Mouse (Mus musculus) intestine, embryonic 14.5 days (tissue): ENCODE data around the gene Shroom2. TPM values are rescaled to one million over a fixed set of nuclear protein-coding genes. Genes with fewer than 3 reads are reported as not detected.
"Not testable (repeated sequence)": the region's sequence is repeated elsewhere in the genome, so short reads cannot be mapped to it uniquely, and the experiment has no call there.

ENCODE experiments used
- ATAC-seq: fragments of 200-750 bp; cut with Nextera tagmentation; replicated peaks from 2 replicates; pipeline ENCODE4 v1.8.0; 2017; ENCODE audit warnings: low read depth, moderate number of reproducible peaks, moderate TSS enrichment, moderate library complexity; ENCODE audit not compliant: low FRiP score, low TSS enrichment
- DNase-seq: peaks from one replicate; pipeline ENCODE4 v3.0.0-alpha.2; 2018; ENCODE audit warnings: low spot score
- H3K27ac ChIP-seq: fragments of 300-500 bp; sonication (generic); 2 replicates; pipeline ENCODE4 v1.5.1; 2014; ENCODE audit warnings: low read depth, mild to moderate bottlenecking, control low read depth
- H3K27me3 ChIP-seq: fragments of 300-500 bp; sonication (generic); replicated peaks from 2 replicates; pipeline ENCODE4 v1.6.1; 2014; ENCODE audit warnings: low read length, control low read depth; ENCODE audit not compliant: control insufficient read depth, insufficient read depth
- H3K36me3 ChIP-seq: fragments of 300-500 bp; sonication (generic); 2 replicates; pipeline ENCODE4 v1.6.1; 2014; ENCODE audit warnings: low read length, control low read depth; ENCODE audit not compliant: control insufficient read depth, insufficient read depth
- H3K4me1 ChIP-seq: fragments of 300-500 bp; sonication (generic); replicated peaks from 2 replicates; pipeline ENCODE4 v1.6.1; 2014; ENCODE audit warnings: low read length, control low read depth, mixed read lengths; ENCODE audit not compliant: control insufficient read depth, insufficient read depth
- H3K4me2 ChIP-seq: fragments of 300-500 bp; sonication (generic); 2 replicates; pipeline ENCODE4 v1.6.1; 2014; ENCODE audit warnings: low read length
- H3K4me3 ChIP-seq: fragments of 300-500 bp; sonication (generic); 2 replicates; pipeline ENCODE4 v1.5.1; 2014; ENCODE audit warnings: low read depth, low read length, control low read depth, mixed read lengths
- H3K9ac ChIP-seq: fragments of 300-500 bp; sonication (generic); 2 replicates; pipeline ENCODE4 v1.6.1; 2014; ENCODE audit warnings: mild to moderate bottlenecking, low read length
- H3K9me3 ChIP-seq: fragments of 300-500 bp; sonication (generic); 2 replicates; pipeline ENCODE4 v1.6.1; 2016; ENCODE audit warnings: low read length, control low read depth; ENCODE audit not compliant: control insufficient read depth
- WGBS: fragments of 180-500 bp; shearing (Covaris S2); extraction: QIAGEN DNeasy Blood & Tissue Kit; methylation state at CpG from one replicate; pipeline ENCODE4 v1.1.7; 2014; 5-methylcytosine and 5-hydroxymethylcytosine counted together
- polyA plus RNA-seq: library from polyadenylated mRNA; unstranded; fragments of >200 nt; fragmentation: Nextera tagmentation; extraction: Ambion mirVana; gene quantifications from 2 replicates; pipeline ENCODE4 v1.2.1, GENCODE M21; 2014

Shroom2 gene
- polyA plus RNA-seq, 1 experiment from 2014 or later, result 8.7 TPM

- H3K4me1 ChIP-seq, result no peaks in the 10 kb centered on the region
- DNase-seq (no peak), ATAC-seq (no peak)
- no peak overlapping the region for H3K4me3 ChIP-seq
- 0 out of 2 replicates have a peak, but pooled peaks cover 12% of the 10 kb centered on the region for H3K27me3 ChIP-seq
- H3K36me3 ChIP-seq, result no peaks in the 10 kb centered on the region
- no peak overlapping the region for H3K9ac ChIP-seq
- no peaks in the 10 kb centered on the region for H3K9me3 ChIP-seq
- H3K27ac ChIP-seq, result no peak overlapping the region
- H3K4me2 ChIP-seq, result no peak overlapping the region
These were observed 34.0 kb downstream of the Shroom2 start for GRCm38 (mm10) chrX:152735283-152735682.

GRCm38 (mm10) chrX:152716693-152717092, 52.6 kb downstream of the Shroom2 start:
- Histone ChIP-seq H3K4me2 (no peak overlapping the region), H3K9me3 (no peaks in the 10 kb centered on the region), H3K27me3 (no peaks in the 10 kb centered on the region), H3K36me3 (no peaks in the 10 kb centered on the region), H3K4me3 (no peak overlapping the region), H3K4me1 (no peaks in the 10 kb centered on the region), H3K9ac (no peak overlapping the region), H3K27ac (no peak overlapping the region)
- no peak for DNase-seq
- no peak for ATAC-seq

- 51% methylated on average over 2 of the region's 2 CpGs for WGBS
- not testable (repeated sequence) for DNase-seq, H3K4me2 ChIP-seq, H3K9me3 ChIP-seq, H3K4me1 ChIP-seq, H3K27me3 ChIP-seq, H3K9ac ChIP-seq, ATAC-seq, H3K4me3 ChIP-seq, H3K27ac ChIP-seq, H3K36me3 ChIP-seq
These were observed 58.5 kb downstream of the Shroom2 start for GRCm38 (mm10) chrX:152710715-152711114.

- ATAC-seq (no peak), DNase-seq (no peak)
- Histone ChIP-seq H3K4me3 (no peak overlapping the region), H3K27me3 (0 out of 2 replicates have a peak, but pooled peaks cover 2% of the 10 kb centered on the region), H3K27ac (no peak overlapping the region), H3K4me2 (no peak overlapping the region), H3K36me3 (no peaks in the 10 kb centered on the region), H3K4me1 (no peaks in the 10 kb centered on the region), H3K9ac (no peak overlapping the region), H3K9me3 (no peaks in the 10 kb centered on the region)
- WGBS, result 41% methylated on average over 4 of the region's 4 CpGs
These were observed 60.9 kb downstream of the Shroom2 start for GRCm38 (mm10) chrX:152708359-152708758.

GRCm38 (mm10) chrX:152705397-152705796, 63.9 kb downstream of the Shroom2 start:
- H3K4me1 ChIP-seq, result no peaks in the 10 kb centered on the region
- H3K27ac ChIP-seq, result no peak overlapping the region
- H3K4me2 ChIP-seq, result no peak overlapping the region
- H3K9ac ChIP-seq, result no peak overlapping the region
- H3K4me3 ChIP-seq, result no peak overlapping the region
- no peaks in the 10 kb centered on the region for H3K36me3 ChIP-seq
- H3K27me3 ChIP-seq, result 0 out of 2 replicates have a peak, but pooled peaks cover 2% of the 10 kb centered on the region
- 22% methylated on average over 3 of the region's 3 CpGs for WGBS
- DNase-seq (peak; percentile 51), ATAC-seq (no peak)
- H3K9me3 ChIP-seq, result no peaks in the 10 kb centered on the region

- no peaks in the 10 kb centered on the region for H3K36me3 ChIP-seq
- H3K9ac ChIP-seq, result no peak overlapping the region
- H3K27me3 ChIP-seq, result 0 out of 2 replicates have a peak, but pooled peaks cover 2% of the 10 kb centered on the region
- no peaks in the 10 kb centered on the region for H3K9me3 ChIP-seq
- H3K4me3 ChIP-seq, result no peak overlapping the region
- H3K27ac ChIP-seq, result no peak overlapping the region
- H3K4me1 ChIP-seq, result no peaks in the 10 kb centered on the region
- no peak for ATAC-seq
- 24% methylated on average over 1 of the region's 1 CpGs for WGBS
- no peak overlapping the region for H3K4me2 ChIP-seq
- DNase-seq, result no peak
These were observed 65.6 kb downstream of the Shroom2 start for GRCm38 (mm10) chrX:152703624-152704023.

- no peak overlapping the region for H3K9ac ChIP-seq
These were observed 67.6 kb downstream of the Shroom2 start for GRCm38 (mm10) chrX:152701679-152702078.

GRCm38 (mm10) chrX:152690788-152691291, 78.4 kb downstream of the Shroom2 start:
- DNase-seq, result no peak
- Histone ChIP-seq H3K4me3 (no peak overlapping the region), H3K27me3 (peaks cover 4% of the 10 kb centered on the region; the same call in 1 of the 2 replicates), H3K4me2 (no peak overlapping the region), H3K9me3 (no peaks in the 10 kb centered on the region), H3K9ac (no peak overlapping the region), H3K36me3 (no peaks in the 10 kb centered on the region), H3K27ac (no peak overlapping the region), H3K4me1 (no peaks in the 10 kb centered on the region)
- 43% methylated on average over 2 of the region's 2 CpGs for WGBS
- no peak for ATAC-seq

More at GRCm38 (mm10) chrX:152701679-152702078, 67.6 kb downstream of the Shroom2 start:
- Histone ChIP-seq H3K9me3 (no peaks in the 10 kb centered on the region), H3K4me1 (no peaks in the 10 kb centered on the region), H3K4me2 (no peak overlapping the region), H3K27me3 (0 out of 2 replicates have a peak, but pooled peaks cover 2% of the 10 kb centered on the region), H3K4me3 (no peak overlapping the region), H3K36me3 (no peaks in the 10 kb centered on the region), H3K27ac (no peak overlapping the region)
- ATAC-seq (no peak), DNase-seq (no peak)
- 70% methylated on average over 3 of the region's 3 CpGs for WGBS

GRCm38 (mm10) chrX:152679190-152679814, 90.0 kb downstream of the Shroom2 start:
- H3K36me3 ChIP-seq, result no peaks in the 10 kb centered on the region
- ATAC-seq, result no peak
- no peaks in the 10 kb centered on the region for H3K27me3 ChIP-seq
- H3K9ac ChIP-seq, result no peak overlapping the region
- DNase-seq, result no peak
- H3K9me3 ChIP-seq, result no peaks in the 10 kb centered on the region
- no peak overlapping the region for H3K27ac ChIP-seq
- WGBS, result 88% methylated on average over 2 of the region's 2 CpGs
- H3K4me2 ChIP-seq, result no peak overlapping the region
- H3K4me1 ChIP-seq, result no peaks in the 10 kb centered on the region
- H3K4me3 ChIP-seq, result no peak overlapping the region
